Mouse (Mus musculus) G1E (cell line): ENCODE measurements around the gene Slc4a4. TPM values are rescaled to one million over a fixed set of nuclear protein-coding genes. Genes with fewer than 3 reads are reported as not detected.

Experiments
- ATAC-seq: 2 replicates; pipeline ENCODE4 v1.8.0; 2016; ENCODE audit warnings: mild to moderate bottlenecking; ENCODE audit not compliant: insufficient number of reproducible peaks, poor library complexity, low FRiP score, severe bottlenecking; ENCODE audit errors: extremely low read depth
- DNase-seq: peaks from one replicate; pipeline ENCODE4 v3.0.0; 2012; ENCODE audit warnings: low spot score
- H3K27me3 ChIP-seq: 2 replicates; pipeline ENCODE4 v1.6.1; 2012; ENCODE audit warnings: mild to moderate bottlenecking, low read length, inconsistent platforms; ENCODE audit not compliant: insufficient read depth
- H3K36me3 ChIP-seq: replicated peaks from 2 replicates; pipeline ENCODE3; 2012; ENCODE audit warnings: mild to moderate bottlenecking, inconsistent platforms
- H3K4me1 ChIP-seq: 2 replicates; pipeline ENCODE4 v1.6.1; 2012; ENCODE audit warnings: low read depth, low read length, inconsistent platforms, mixed read lengths; ENCODE audit not compliant: insufficient read depth
- H3K4me3 ChIP-seq: 2 replicates; pipeline ENCODE4 v1.5.1; 2012; ENCODE audit warnings: low read depth, mild to moderate bottlenecking, inconsistent platforms, low read length, moderate library complexity, mixed read lengths
- H3K9me3 ChIP-seq: replicated peaks from 2 replicates; pipeline ENCODE4 v1.6.1; 2012; ENCODE audit warnings: inconsistent platforms
- CTCF ChIP-seq: IDR thresholded peaks from 2 replicates; pipeline ENCODE4 v1.5.1; 2012; ENCODE audit warnings: low read depth, low read length, inconsistent platforms, mixed read lengths
- GATA1 ChIP-seq: IDR thresholded peaks from 2 replicates; pipeline ENCODE4 v1.6.1; 2012; ENCODE audit warnings: borderline replicate concordance, low read length, inconsistent platforms, mixed read lengths
- GATA2 ChIP-seq: IDR thresholded peaks from 2 replicates; pipeline ENCODE4 v1.6.1; 2012; ENCODE audit warnings: low read depth, low read length, inconsistent platforms, borderline replicate concordance
- POLR2AphosphoS5 ChIP-seq: IDR thresholded peaks from 2 replicates; pipeline ENCODE4 v1.6.1; 2012; ENCODE audit warnings: low read depth, low read length, inconsistent platforms; ENCODE audit not compliant: insufficient replicate concordance
- TAL1 ChIP-seq: conservative IDR thresholded peaks from 2 replicates; pipeline ENCODE4 v1.6.1; 2012; ENCODE audit warnings: low read depth, low read length, inconsistent platforms, mixed read lengths
- polyA plus RNA-seq: library from polyadenylated mRNA; stranded (reverse); fragments of >175 nt; gene quantifications from 2 replicates; pipeline ENCODE4 v1.2.3, GENCODE M21; 2012
- total RNA-seq, 2 experiments: library from RNA; stranded (forward) in 1 of 2; stranded (reverse) in 1 of 2; fragments of 200-1000 nt in 1 of 2; fragments of >200 nt in 1 of 2; fragmentation: Nextera tagmentation in 1 of 2; gene quantifications; 2 replicates each; pipeline ENCODE4 v1.2.3; 2014 to 2017

The Slc4a4 gene
- total and polyA plus RNA-seq, 3 experiments, result 0.11 TPM; not detected in 2

- H3K4me1 ChIP-seq, result no peaks in the 10 kb centered on the region
- no peak for DNase-seq
- no peak for ATAC-seq
- no peak overlapping the region for H3K4me3 ChIP-seq
- H3K27me3 ChIP-seq, result no peaks in the 10 kb centered on the region
- no peaks in the 10 kb centered on the region for H3K36me3 ChIP-seq
- H3K9me3 ChIP-seq, result no peaks in the 10 kb centered on the region; the same call in 1 of the 2 replicates
- TF ChIP-seq GATA2 (no peak), CTCF (no peak), TAL1 (no peak), POLR2AphosphoS5 (no peak), GATA1 (no peak)
Observed at GRCm38 (mm10) chr5:88862794-88863193, 23.8 kb upstream of the Slc4a4 start.

DNA sequence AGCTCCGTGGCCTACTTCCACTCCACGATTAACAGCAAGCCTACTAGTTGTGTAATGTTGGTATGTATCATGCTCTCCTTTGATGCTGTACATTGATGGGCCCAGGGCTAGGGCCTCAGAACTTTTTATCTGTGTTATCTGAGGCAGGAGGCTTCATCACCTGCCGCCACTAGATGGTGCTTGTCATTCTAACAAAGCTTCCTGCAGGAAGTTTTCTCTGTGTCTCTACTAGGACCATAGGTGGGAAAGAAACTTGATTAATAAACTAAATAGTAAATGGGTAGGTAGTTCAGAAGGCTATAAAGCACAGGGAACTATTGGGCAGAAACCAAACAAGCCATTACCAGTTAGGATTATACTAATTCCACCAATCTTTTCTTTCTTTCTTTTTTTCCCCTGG, 2.5 kb upstream of the Slc4a4 start:
- Histone ChIP-seq H3K4me1 (no peaks in the 10 kb centered on the region), H3K27me3 (no peaks in the 10 kb centered on the region), H3K9me3 (peaks cover 17% of the 10 kb centered on the region), H3K4me3 (no peak overlapping the region), H3K36me3 (no peaks in the 10 kb centered on the region)
- no peak for TF ChIP-seq TAL1
- TF ChIP-seq GATA2, result no peak
- TF ChIP-seq GATA1, result no peak
- TF ChIP-seq CTCF, result no peak
- no peak for TF ChIP-seq POLR2AphosphoS5
- ATAC-seq (no peak), DNase-seq (no peak)

DNA sequence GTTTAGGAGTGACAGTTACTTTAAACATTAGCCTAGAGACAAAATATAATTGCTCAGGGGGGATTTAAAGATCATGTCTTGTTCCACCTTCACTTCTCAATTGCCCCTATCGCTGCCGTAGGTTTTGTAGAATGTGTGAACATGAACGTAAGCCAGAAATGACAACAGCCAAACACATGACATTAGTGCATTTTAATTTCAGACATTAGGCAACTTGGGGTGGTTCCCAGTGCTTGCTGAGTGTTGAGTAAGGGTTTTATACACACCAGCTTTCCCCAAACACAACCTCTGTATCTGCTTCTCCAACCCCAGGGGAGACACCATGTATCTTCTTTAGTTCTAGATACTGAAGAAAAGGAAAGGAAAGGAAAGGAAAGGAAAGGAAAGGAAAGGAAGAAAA, 1.1 kb upstream of the Slc4a4 start:
- no peaks in the 10 kb centered on the region for H3K27me3 ChIP-seq
- no peak for ATAC-seq

DNA sequence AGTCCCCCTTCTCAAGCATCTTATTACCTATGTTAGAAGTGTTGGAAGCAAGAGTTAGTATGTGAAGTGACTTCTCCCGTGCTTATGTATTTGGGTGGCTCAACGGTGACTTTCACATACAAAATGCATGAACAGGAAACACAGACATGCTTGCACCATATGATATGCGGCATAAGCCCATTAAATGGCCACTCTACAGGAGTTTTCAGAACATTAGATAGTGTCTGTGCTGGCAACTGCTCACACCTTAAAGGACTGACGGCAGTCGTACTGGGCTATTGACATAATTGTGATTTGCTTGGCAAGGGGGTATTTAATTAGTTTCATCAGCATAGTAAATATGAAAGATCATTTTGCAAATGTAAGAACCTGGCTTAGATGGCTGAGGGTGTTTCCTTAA, 674 bp upstream of the Slc4a4 start:
- no peaks in the 10 kb centered on the region for H3K36me3 ChIP-seq
- H3K27me3 ChIP-seq, result no peaks in the 10 kb centered on the region
- H3K4me1 ChIP-seq, result no peaks in the 10 kb centered on the region
- ATAC-seq (no peak), DNase-seq (no peak)
- H3K4me3 ChIP-seq, result no peak overlapping the region
- H3K9me3 ChIP-seq, result peaks cover 17% of the 10 kb centered on the region
- TF ChIP-seq GATA2, result no peak
- no peak for TF ChIP-seq GATA1
- TF ChIP-seq CTCF, result no peak

More for the DNA sequence above, 1.1 kb upstream of the Slc4a4 start:
- peaks cover 17% of the 10 kb centered on the region for H3K9me3 ChIP-seq
- no peaks in the 10 kb centered on the region for H3K4me1 ChIP-seq
- no peaks in the 10 kb centered on the region for H3K36me3 ChIP-seq
- TF ChIP-seq GATA2 (no peak), POLR2AphosphoS5 (no peak), TAL1 (no peak), GATA1 (no peak), CTCF (no peak)
- no peak for DNase-seq
- H3K4me3 ChIP-seq, result no peak overlapping the region

DNA sequence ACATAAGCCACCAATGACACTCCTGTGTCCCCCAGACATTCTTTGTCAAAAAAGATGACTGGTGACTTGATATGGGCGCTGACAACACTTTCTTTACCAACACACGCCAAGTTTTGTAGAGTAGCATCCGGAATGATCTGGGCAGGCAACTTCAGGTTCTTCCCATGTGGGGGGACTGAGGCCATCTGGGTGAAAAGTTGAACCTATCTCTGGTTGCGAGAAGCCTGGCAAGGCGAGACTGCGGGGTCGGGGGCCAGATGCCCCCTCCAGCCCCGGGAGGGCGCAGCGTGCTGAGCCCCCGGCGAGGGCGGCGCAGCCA, 310 bp upstream of the Slc4a4 start:
- DNase-seq, result no peak
- no peaks in the 10 kb centered on the region for H3K27me3 ChIP-seq
- no peak for TF ChIP-seq GATA1
- TF ChIP-seq CTCF, result no peak
- TF ChIP-seq TAL1, result no peak
- TF ChIP-seq GATA2, result no peak
- no peak for TF ChIP-seq POLR2AphosphoS5
- ATAC-seq, result no peak
- no peak overlapping the region; the same call in 1 of the 2 replicates for H3K4me3 ChIP-seq
- H3K9me3 ChIP-seq, result peaks cover 17% of the 10 kb centered on the region
- no peaks in the 10 kb centered on the region for H3K36me3 ChIP-seq
- no peaks in the 10 kb centered on the region for H3K4me1 ChIP-seq

DNA sequence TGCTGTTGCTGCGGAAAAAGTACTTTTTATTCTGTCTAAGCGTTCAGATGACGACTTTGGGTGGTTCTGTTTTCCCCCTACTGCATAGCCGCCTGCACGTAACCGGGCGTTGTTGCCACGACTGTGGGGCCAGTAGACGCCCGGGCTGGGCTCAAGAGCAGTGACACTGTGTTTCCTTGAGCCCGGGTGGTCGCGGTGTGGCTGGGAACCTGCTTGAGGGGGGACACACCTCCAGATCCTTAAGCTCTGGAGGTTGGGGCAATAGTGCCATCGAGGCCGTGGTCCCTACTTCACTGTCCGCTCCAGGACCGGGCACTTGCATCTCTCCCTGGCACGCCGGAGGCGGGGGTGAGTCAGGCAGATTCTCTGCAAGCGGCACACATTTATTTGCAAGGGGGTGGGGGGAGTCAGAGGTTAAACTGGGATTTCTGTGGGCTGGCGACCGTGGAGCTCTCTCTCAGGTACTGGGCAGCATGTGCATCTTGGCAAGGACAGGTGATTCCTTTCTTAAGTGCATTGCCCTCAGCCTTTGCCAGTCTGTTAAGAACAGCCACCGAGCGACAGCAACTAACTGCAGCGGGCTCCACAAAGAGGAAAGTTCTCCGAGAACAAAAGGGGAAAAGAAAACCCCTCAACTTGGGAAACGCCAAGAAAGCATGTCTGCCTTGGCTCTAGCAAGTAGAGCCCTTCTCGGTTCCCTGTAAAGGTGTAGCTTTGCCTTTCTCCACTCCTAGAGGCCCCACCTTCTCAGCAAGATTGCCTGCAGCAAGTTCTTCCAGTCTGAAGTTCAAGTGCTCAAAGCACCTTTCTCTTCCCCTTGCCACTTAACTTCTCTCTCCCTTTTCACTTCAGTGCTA, 1.2 kb downstream of the Slc4a4 start:
- no peaks in the 10 kb centered on the region for H3K27me3 ChIP-seq
- TF ChIP-seq GATA2, result no peak
- TF ChIP-seq GATA1, result no peak
- no peak for TF ChIP-seq CTCF
- no peak for TF ChIP-seq POLR2AphosphoS5
- no peak for TF ChIP-seq TAL1
- H3K9me3 ChIP-seq, result peaks cover 17% of the 10 kb centered on the region
- ATAC-seq (no peak), DNase-seq (no peak)
- no peaks in the 10 kb centered on the region for H3K36me3 ChIP-seq
- H3K4me3 ChIP-seq, result no peak overlapping the region; the same call in 1 of the 2 replicates
- H3K4me1 ChIP-seq, result no peaks in the 10 kb centered on the region
